Mouse (Mus musculus) gastrocnemius, adult 2 months (tissue): ENCODE measurements around the gene Calhm5. TPM values are rescaled to one million over a fixed set of nuclear protein-coding genes. Genes with fewer than 3 reads are reported as not detected.

Source experiments
- DNase-seq: peaks from one replicate; pipeline ENCODE4 v3.0.0; 2022
- H3K27ac ChIP-seq: fragments of 200-600 bp; 2 replicates; pipeline ENCODE4 v1.8.1; 2022; ENCODE audit warnings: mild to moderate bottlenecking
- H3K4me3 ChIP-seq: fragments of 200-600 bp; 2 replicates; pipeline ENCODE4 v1.8.1; 2022; ENCODE audit warnings: mild to moderate bottlenecking, moderate library complexity
- CTCF ChIP-seq: fragments of 200-600 bp; IDR thresholded peaks from 2 replicates; pipeline ENCODE4 v1.8.1; 2022; ENCODE audit warnings: antibody characterized with exemption, mild to moderate bottlenecking, moderate library complexity
- intact Hi-C: fragments of 180-260 bp; cut with DNase I; formaldehyde crosslinking; loops from one replicate; pipeline ENCODE4 v1.15.1; 2025
- total RNA-seq, 2 experiments: library from RNA; stranded (reverse); gene quantifications; 2 replicates each; pipeline ENCODE4 v1.2.3; 2021

Gene Calhm5
- total RNA-seq, 2 experiments from 2014 or later: 0.31 to 0.38 TPM

GRCm38 (mm10) chr10:34053987-34054386 is 42.3 kb downstream of the Calhm5 start:
- Histone ChIP-seq H3K4me3 (no peak overlapping the region), H3K27ac (no peak overlapping the region)
- intact Hi-C loops: no loop called here
- DNase-seq: no peak
- TF ChIP-seq CTCF: no peak

- no peak for DNase-seq
- no peak for TF ChIP-seq CTCF
- intact Hi-C loops: loop anchor here (5.0 kb wide), 1 partner anchor 53 kb away; the partner anchor contains the start of gene Calhm5
- no peak within 1 kb of the TSS for H3K4me3 ChIP-seq
- no peak within 1 kb of the TSS for H3K27ac ChIP-seq
These were observed 52.1 kb downstream of the Calhm5 start, which contains the start of gene Calhm4 for GRCm38 (mm10) chr10:34044210-34044609. TSS of gene Calhm4 (minus strand) at chr10:34044310.

Other genes with a start within 250 kb of the Calhm5 start
- gene Sult3a1, start 238.8 kb downstream of the Calhm5 start, total RNA-seq: not detected
- gene Rsph4a, start 191.4 kb downstream of the Calhm5 start, total RNA-seq: not detected
- 1 to 10 TPM; 8.1 to 8.3 TPM for gene Zup1, start 145.2 kb downstream of the Calhm5 start, total RNA-seq
- gene Rwdd1, start 76.9 kb downstream of the Calhm5 start, total RNA-seq: 100 to 1,000 TPM; 165 to 167 TPM
- not detected for gene Trappc3l, start 58.9 kb downstream of the Calhm5 start, total RNA-seq
- gene Calhm4, start 52.2 kb downstream of the Calhm5 start, total RNA-seq: not detected
- not detected for gene Calhm6, start 31.5 kb upstream of the Calhm5 start, total RNA-seq
- 1 to 10 TPM; 4.2 to 4.5 TPM for gene Dse, start 111.2 kb upstream of the Calhm5 start, total RNA-seq
- gene Tspyl1, start 185.7 kb upstream of the Calhm5 start, total RNA-seq: 10 to 100 TPM; 54.4 to 57.2 TPM
- gene Tspyl4, start 200.9 kb upstream of the Calhm5 start, total RNA-seq: 1 to 10 TPM; 1.4 to 1.5 TPM